Mouse (Mus musculus): ENCODE measurements around the gene Gm4498. TPM values are rescaled to one million over a fixed set of nuclear protein-coding genes. Genes with fewer than 3 reads are reported as not detected.
"Not testable (repeated sequence)": the region's sequence is repeated elsewhere in the genome, so short reads cannot be mapped to it uniquely, and the experiment has no call there.

Gene Gm4498
- polyA plus RNA-seq (2014; fragmentation: Nextera tagmentation; extraction: Ambion mirVana), result not detected in 2 replicates

- H3K36me3 ChIP-seq (ENCODE audit: control insufficient read depth, insufficient read depth, low read length); DNase-seq (ENCODE audit: low spot score); H3K4me3 ChIP-seq (ENCODE audit: low read depth, low read length); H3K4me1 ChIP-seq (replicated peaks; ENCODE audit: control insufficient read depth, insufficient read depth, low read length); H3K27me3 ChIP-seq (replicated peaks; ENCODE audit: control insufficient read depth, insufficient read depth, low read length); ATAC-seq (replicated peaks; ENCODE audit: low FRiP score, low TSS enrichment, low read depth); H3K4me2 ChIP-seq (ENCODE audit: low read length); H3K27ac ChIP-seq (ENCODE audit: low read depth); H3K9ac ChIP-seq (ENCODE audit: low read length); H3K9me3 ChIP-seq (ENCODE audit: control insufficient read depth, low read length): not testable (repeated sequence)
- no CpG with 5 or more reads among the region's 2 CpGs for WGBS
These were observed at the start of gene Gm4498 for GRCm38 (mm10) chr7:20233728-20234127. TSS of gene Gm4498 (minus strand) at chr7:20233828.

- not testable (repeated sequence) for H3K36me3 ChIP-seq (ENCODE audit: control insufficient read depth, insufficient read depth, low read length); DNase-seq (ENCODE audit: low spot score); H3K4me1 ChIP-seq (replicated peaks; ENCODE audit: control insufficient read depth, insufficient read depth, low read length); H3K27me3 ChIP-seq (replicated peaks; ENCODE audit: control insufficient read depth, insufficient read depth, low read length); H3K4me3 ChIP-seq (ENCODE audit: low read depth, low read length); H3K9me3 ChIP-seq (ENCODE audit: control insufficient read depth, low read length); H3K9ac ChIP-seq (ENCODE audit: low read length); H3K27ac ChIP-seq (ENCODE audit: low read depth); ATAC-seq (replicated peaks; ENCODE audit: low FRiP score, low TSS enrichment, low read depth); H3K4me2 ChIP-seq (ENCODE audit: low read length)
- no CpG with 5 or more reads among the region's 3 CpGs for WGBS
These were observed 29.1 kb upstream of the Gm4498 start, which contains the start of gene Gm5890 for GRCm38 (mm10) chr7:20262734-20263133. TSS of gene Gm5890 (minus strand) at chr7:20262834.

- not testable (repeated sequence) for H3K36me3 ChIP-seq (ENCODE audit: control insufficient read depth, insufficient read depth, low read length); H3K4me1 ChIP-seq (replicated peaks; ENCODE audit: control insufficient read depth, insufficient read depth, low read length); DNase-seq (ENCODE audit: low spot score); H3K9me3 ChIP-seq (ENCODE audit: control insufficient read depth, low read length); ATAC-seq (replicated peaks; ENCODE audit: low FRiP score, low TSS enrichment, low read depth); H3K27ac ChIP-seq (ENCODE audit: low read depth); H3K4me3 ChIP-seq (ENCODE audit: low read depth, low read length); H3K4me2 ChIP-seq (ENCODE audit: low read length); H3K27me3 ChIP-seq (replicated peaks; ENCODE audit: control insufficient read depth, insufficient read depth, low read length); H3K9ac ChIP-seq (ENCODE audit: low read length)
- WGBS, result no CpG with 5 or more reads among the region's 2 CpGs
These were observed 28.1 kb downstream of the Gm4498 start, which contains the start of gene Gm6164 for GRCm38 (mm10) chr7:20205507-20205906. TSS of gene Gm6164 (minus strand) at chr7:20205607.

GRCm38 (mm10) chr7:20193410-20193809, 40.2 kb downstream of the Gm4498 start, which contains the start of gene Vmn1r95:
TSS of gene Vmn1r95 (plus strand) at chr7:20193710.
- H3K27me3 ChIP-seq (replicated peaks; ENCODE audit: control insufficient read depth, insufficient read depth, low read length); H3K27ac ChIP-seq (ENCODE audit: low read depth); H3K36me3 ChIP-seq (ENCODE audit: control insufficient read depth, insufficient read depth, low read length); H3K9me3 ChIP-seq (ENCODE audit: control insufficient read depth, low read length); ATAC-seq (replicated peaks; ENCODE audit: low FRiP score, low TSS enrichment, low read depth); H3K4me2 ChIP-seq (ENCODE audit: low read length); H3K4me3 ChIP-seq (ENCODE audit: low read depth, low read length); H3K9ac ChIP-seq (ENCODE audit: low read length); H3K4me1 ChIP-seq (replicated peaks; ENCODE audit: control insufficient read depth, insufficient read depth, low read length); DNase-seq (ENCODE audit: low spot score): not testable (repeated sequence)
- WGBS, result no CpG with 5 or more reads among the region's 3 CpGs

Other genes with a start within 250 kb of the Gm4498 start
- not detected in 2 replicates for gene Nlrp9b, start 242.4 kb downstream of the Gm4498 start, polyA plus RNA-seq (2014; fragmentation: Nextera tagmentation; extraction: Ambion mirVana)
- not detected in 2 replicates for gene Vmn1r91, start 134.1 kb downstream of the Gm4498 start, polyA plus RNA-seq (2014; fragmentation: Nextera tagmentation; extraction: Ambion mirVana)
- gene Gm16442, start 111.2 kb downstream of the Gm4498 start, polyA plus RNA-seq (2014; fragmentation: Nextera tagmentation; extraction: Ambion mirVana), result not detected in 2 replicates
- not detected in 2 replicates for gene Vmn1r93, start 94.7 kb downstream of the Gm4498 start, polyA plus RNA-seq (2014; fragmentation: Nextera tagmentation; extraction: Ambion mirVana)
- gene Vmn1r94, start 65.5 kb downstream of the Gm4498 start, polyA plus RNA-seq (2014; fragmentation: Nextera tagmentation; extraction: Ambion mirVana), result not detected in 2 replicates
- not detected in 2 replicates for gene Vmn1r95, start 40.1 kb downstream of the Gm4498 start, polyA plus RNA-seq (2014; fragmentation: Nextera tagmentation; extraction: Ambion mirVana)
- not detected in 2 replicates for gene Gm6164, start 28.2 kb downstream of the Gm4498 start, polyA plus RNA-seq (2014; fragmentation: Nextera tagmentation; extraction: Ambion mirVana)
- gene Gm5890, start 29.0 kb upstream of the Gm4498 start, polyA plus RNA-seq (2014; fragmentation: Nextera tagmentation; extraction: Ambion mirVana), result not detected in 2 replicates
- gene Gm4133, start 100.2 kb upstream of the Gm4498 start, polyA plus RNA-seq (2014; fragmentation: Nextera tagmentation; extraction: Ambion mirVana), result not detected in 2 replicates
- gene Gm5728, start 141.6 kb upstream of the Gm4498 start, polyA plus RNA-seq (2014; fragmentation: Nextera tagmentation; extraction: Ambion mirVana), result not detected in 2 replicates
- gene Vmn1r100, start 184.1 kb upstream of the Gm4498 start, polyA plus RNA-seq (2014; fragmentation: Nextera tagmentation; extraction: Ambion mirVana), result not detected in 2 replicates
- not detected in 2 replicates for gene Vmn1r101, start 208.8 kb upstream of the Gm4498 start, polyA plus RNA-seq (2014; fragmentation: Nextera tagmentation; extraction: Ambion mirVana)
- gene Gm10670, start 241.1 kb upstream of the Gm4498 start, polyA plus RNA-seq (2014; fragmentation: Nextera tagmentation; extraction: Ambion mirVana), result not detected in 2 replicates